9 mouse cellular contexts compared by ENCODE assay signal in the genomic region with DNA sequence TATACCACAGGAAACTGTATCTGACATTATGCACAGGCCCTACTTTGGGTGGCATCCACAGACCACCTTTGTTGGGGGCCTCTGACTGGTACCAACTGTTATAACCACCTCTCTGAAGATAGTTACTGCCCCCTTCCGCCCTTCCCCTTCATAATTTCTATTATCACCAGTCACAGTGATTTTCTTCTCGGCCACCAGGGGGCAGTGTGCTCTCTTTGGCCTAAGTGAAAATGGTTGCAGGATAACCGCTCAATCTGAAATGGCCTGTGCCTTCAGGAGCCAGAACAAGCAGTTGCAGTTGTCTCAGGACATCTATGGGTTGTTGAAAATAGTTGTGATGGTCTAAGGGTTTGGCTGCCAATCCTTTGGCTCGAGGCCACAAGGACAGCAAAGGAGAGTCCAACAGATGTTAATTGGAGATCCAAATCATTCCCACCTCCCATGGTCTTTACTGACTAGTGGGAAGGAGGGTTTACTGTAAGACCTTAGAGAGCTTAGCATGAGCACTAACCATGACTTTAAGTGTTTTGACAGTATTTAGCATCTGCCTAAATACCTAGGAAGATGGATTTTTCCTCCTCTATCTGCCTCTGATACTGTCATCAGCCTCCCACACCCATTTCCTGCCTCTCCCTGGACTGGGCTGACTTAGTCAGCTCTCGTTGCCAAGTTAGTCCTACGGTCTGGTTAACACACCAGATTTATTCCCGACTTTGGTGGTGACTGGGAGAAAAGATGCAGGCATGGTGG. TPM values are rescaled to one million over a fixed set of nuclear protein-coding genes. Genes with fewer than 3 reads are reported as not detected.
A peak's percentile ranks its signal among the peaks of the same experiment; 100 is the strongest.
DNase-seq lines count a peak whose midpoint lies in the region; TF ChIP-seq lines count a peak whose summit lies in the region.
"Had no signal": no experiment of that assay in that cellular context is flagged by ENCODE, and none has a peak within 500 bp of the region (broad histone marks: within the 10 kb centered on the region; RNA-seq: fewer than 3 reads in every experiment).

No protein-coding gene starts in this region.

- H3K4me3 ChIP-seq in gastrocnemius, adult 2 months: no peak overlapping the region
- H3K4me3 ChIP-seq: limb, embryonic 13.5 days had no signal

- intact Hi-C loops in gastrocnemius, adult 2 months (cut with DNase I): loop anchor here (1.0 kb wide), 1 partner anchor 91 kb away; no protein-coding TSS in a partner anchor
- intact Hi-C loops in heart, postnatal 10 days (cut with DNase I): loop anchor here (1.0 to 10.0 kb wide), 4 partner anchors 25 to 363 kb away; a partner anchor contains a TSS

- H3K27ac ChIP-seq in gastrocnemius, adult 2 months: peak overlapping the region; percentile 49
- H3K27ac ChIP-seq: limb, embryonic 13.5 days had no signal

- DNase-seq in gastrocnemius, adult 2 months: peak; percentile 54
- no peak for DNase-seq in gastrocnemius, adult 8-10 months (ENCODE audit: low spot score in 2 of 2)
- peak; percentile 25 for DNase-seq in urinary bladder, adult 2 months (ENCODE audit: low spot score)
- no peak for DNase-seq in urinary bladder, postnatal 36 days (ENCODE audit: low spot score in 2 of 2)
- DNase-seq in cerebellum, adult 8-10 months: peak; percentile 49
- DNase-seq in heart, postnatal 10 days: peak; percentile 55 to 62
- DNase-seq in lung, postnatal 36 days: peak; percentile 59
- peak; percentile 50 for DNase-seq in yolk sac, embryonic 10.5 days (ENCODE audit: low spot score)

- peak; percentile 79 for TF ChIP-seq CTCF in gastrocnemius, adult 2 months (IDR thresholded peaks at IDR 0.05)

RNA-seq across cellular contexts. Expression of a gene that starts 4.6 kb away (rescaled TPM):
- 1 to 10 TPM; 1.6 to 4.0 TPM for total RNA-seq in gastrocnemius, adult 2 months (2021)
- 1 to 10 TPM; 1.2 to 2.8 (median 2.2) TPM for total RNA-seq in gastrocnemius, adult 8-10 months (2022)
- polyA plus RNA-seq in urinary bladder, adult 2 months (2012; rRNA removed): 9.9 and 11.0 TPM in 2 replicates
- 10 to 100 TPM in 1 of 2 experiments, 1 to 10 TPM in 1; 9.3 to 10.0 TPM for total RNA-seq in heart, postnatal 10 days (2021)

RNA-seq across cellular contexts. Expression of a gene that starts 4.9 kb away (rescaled TPM):
- under 1 TPM in 1 of 2 experiments, not detected in 1; 0.73 TPM for total RNA-seq in gastrocnemius, adult 2 months (2021)
- under 1 TPM in 2 of 4 experiments, not detected in 2; 0.13 to 0.20 TPM for total RNA-seq in gastrocnemius, adult 8-10 months (2022)
- 15.1 and 15.8 TPM in 2 replicates for polyA plus RNA-seq in urinary bladder, adult 2 months (2012; rRNA removed)
- 1 to 10 TPM; 2.8 to 4.6 TPM for total RNA-seq in heart, postnatal 10 days (2021)

RNA-seq across cellular contexts. Expression of a gene that starts 40.1 kb away (rescaled TPM):
- total RNA-seq in gastrocnemius, adult 2 months (2021): 1 to 10 TPM; 3.0 to 7.4 TPM
- total RNA-seq in gastrocnemius, adult 8-10 months (2022): 1 to 10 TPM; 3.6 to 5.5 (median 3.6) TPM
- 32.3 and 35.8 TPM in 2 replicates for polyA plus RNA-seq in urinary bladder, adult 2 months (2012; rRNA removed)
- 1 to 10 TPM; 8.1 to 9.8 TPM for total RNA-seq in heart, postnatal 10 days (2021)

Comparison
In these comparisons a context has a peak if more than half of its experiments do, and no peak if none do; other contexts are left out.
1. DNase-seq: peak in gastrocnemius, adult 2 months (single experiment), urinary bladder, adult 2 months (single experiment), cerebellum, adult 8-10 months (single experiment), heart, postnatal 10 days (2 of 2), lung, postnatal 36 days (single experiment) and yolk sac, embryonic 10.5 days (single experiment); none in gastrocnemius, adult 8-10 months (0 of 2) and urinary bladder, postnatal 36 days (0 of 2).